Mouse (Mus musculus) heart, postnatal 0 days (tissue): Measurements from ENCODE around the gene Cttn. TPM values are rescaled to one million over a fixed set of nuclear protein-coding genes. Genes with fewer than 3 reads are reported as not detected.

Experiments
- ATAC-seq: fragments of 200-750 bp; cut with Nextera tagmentation; 2 replicates; pipeline ENCODE4 v1.8.0; 2017; ENCODE audit warnings: low read depth, moderate number of reproducible peaks, moderate library complexity; ENCODE audit not compliant: insufficient read depth
- DNase-seq: peaks from one replicate; pipeline ENCODE4 v3.0.0-alpha.2; 2016; ENCODE audit warnings: low spot score
- H3K27ac ChIP-seq: fragments of 300-500 bp; sonication (generic); 2 replicates; pipeline ENCODE4 v1.5.1; 2014; ENCODE audit warnings: low read depth, mild to moderate bottlenecking
- H3K27me3 ChIP-seq: fragments of 300-500 bp; sonication (generic); 2 replicates; pipeline ENCODE4 v1.6.1; 2014; ENCODE audit warnings: low read length, mixed read lengths; ENCODE audit not compliant: control insufficient read depth, insufficient read depth
- H3K36me3 ChIP-seq: fragments of 300-500 bp; sonication (generic); replicated peaks from 2 replicates; pipeline ENCODE4 v1.6.1; 2014; ENCODE audit warnings: low read length, mixed read lengths; ENCODE audit not compliant: control insufficient read depth, insufficient read depth
- H3K4me1 ChIP-seq: fragments of 300-500 bp; sonication (generic); 2 replicates; pipeline ENCODE4 v1.6.1; 2014; ENCODE audit warnings: antibody characterized with exemption; ENCODE audit not compliant: control insufficient read depth, insufficient read depth
- H3K4me2 ChIP-seq: fragments of 300-500 bp; sonication (generic); 2 replicates; pipeline ENCODE4 v1.6.1; 2014; ENCODE audit warnings: low read depth, mild to moderate bottlenecking, low read length, moderate library complexity
- H3K4me3 ChIP-seq: fragments of 300-500 bp; sonication (generic); 2 replicates; pipeline ENCODE4 v1.5.1; 2014; ENCODE audit warnings: low read depth, low read length
- H3K9ac ChIP-seq: fragments of 300-500 bp; sonication (generic); replicated peaks from 2 replicates; pipeline ENCODE4 v1.6.1; 2014; ENCODE audit warnings: low read depth, low read length, mixed read lengths
- H3K9me3 ChIP-seq: fragments of 300-500 bp; sonication (generic); replicated peaks from 2 replicates; pipeline ENCODE4 v1.6.1; 2016; ENCODE audit warnings: low read length; ENCODE audit not compliant: control insufficient read depth
- CTCF ChIP-seq: IDR thresholded peaks from 2 replicates; pipeline ENCODE4 v1.5.1; 2016; ENCODE audit warnings: antibody characterized with exemption, control low read depth, low read depth
- EP300 ChIP-seq: IDR thresholded peaks from 2 replicates; pipeline ENCODE4 v1.6.1; 2016; ENCODE audit warnings: antibody characterized with exemption, low read depth
- WGBS: fragments of 180-500 bp; shearing (Covaris S2); extraction: QIAGEN DNeasy Blood & Tissue Kit; methylation state at CpG from one replicate; pipeline ENCODE4 v1.1.7; 2014; 5-methylcytosine and 5-hydroxymethylcytosine counted together
- polyA plus RNA-seq: library from polyadenylated mRNA; unstranded; fragments of >200 nt; fragmentation: Nextera tagmentation; extraction: Ambion mirVana; gene quantifications from 2 replicates; pipeline ENCODE4 v1.2.1, GENCODE M21; 2015
- total RNA-seq: library from RNA; depleted of rRNA; stranded (reverse); fragments of >200 nt; gene quantifications from 2 replicates; pipeline ENCODE4 v1.2.3, GENCODE M21; 2014; ENCODE audit warnings: low replicate concordance; rRNA removed

Gene Cttn
- total and polyA plus RNA-seq, 2 experiments from 2014 or later: 69.0 to 87.3 TPM

DNA sequence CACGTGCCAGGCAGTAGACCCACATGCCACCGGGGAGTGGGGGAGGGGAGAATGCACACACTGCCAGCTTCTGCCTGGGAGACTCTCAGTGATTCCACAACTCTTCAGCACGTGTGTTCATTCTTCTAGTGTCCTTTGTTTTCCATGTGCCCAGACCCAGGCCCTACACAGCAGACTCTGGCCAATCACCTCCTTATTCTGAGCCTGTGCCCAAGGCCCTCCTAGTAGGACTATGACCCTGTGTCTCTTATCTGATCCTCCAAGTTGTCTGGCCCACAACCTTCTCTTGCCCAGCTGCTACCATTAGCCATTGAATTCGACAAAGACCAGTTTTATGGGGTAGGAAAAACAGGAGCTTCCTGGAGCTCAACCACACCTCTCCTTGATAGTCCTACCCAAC lies 68.3 kb downstream of the Cttn start:
- H3K36me3 ChIP-seq: no peaks in the 10 kb centered on the region
- H3K4me3 ChIP-seq: no peak overlapping the region
- H3K9me3 ChIP-seq: no peaks in the 10 kb centered on the region
- WGBS: 65% methylated on average over 4 of the region's 4 CpGs
- no peak overlapping the region for H3K27ac ChIP-seq
- H3K4me2 ChIP-seq: no peak overlapping the region
- no peak overlapping the region for H3K9ac ChIP-seq
- no peak for ATAC-seq
- H3K4me1 ChIP-seq: no peaks in the 10 kb centered on the region
- no peak for DNase-seq
- no peaks in the 10 kb centered on the region for H3K27me3 ChIP-seq
- TF ChIP-seq CTCF (no peak), EP300 (no peak)

DNA sequence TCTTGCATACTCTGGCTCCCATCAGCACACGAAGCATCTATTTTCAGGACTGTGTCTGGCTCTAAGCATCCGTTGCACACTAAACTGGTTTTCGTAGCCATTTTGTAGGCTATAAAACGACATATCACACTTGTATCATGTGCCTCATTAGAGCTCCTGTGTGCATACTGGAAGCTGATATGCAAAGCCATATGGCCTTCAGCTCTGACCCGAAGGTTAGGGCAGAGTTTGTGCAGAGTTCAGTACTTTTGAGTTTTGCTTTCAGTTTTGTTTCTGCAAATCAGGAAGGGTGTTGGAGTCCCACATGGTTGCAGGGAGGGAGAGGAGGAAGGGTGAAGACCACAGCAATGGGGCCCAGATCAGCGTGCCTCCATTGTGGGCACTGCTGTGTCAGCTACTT lies 79.1 kb downstream of the Cttn start:
- TF ChIP-seq CTCF (no peak), EP300 (no peak)
- WGBS: 77% methylated on average over 6 of the region's 6 CpGs
- H3K9ac ChIP-seq: no peak overlapping the region

DNA sequence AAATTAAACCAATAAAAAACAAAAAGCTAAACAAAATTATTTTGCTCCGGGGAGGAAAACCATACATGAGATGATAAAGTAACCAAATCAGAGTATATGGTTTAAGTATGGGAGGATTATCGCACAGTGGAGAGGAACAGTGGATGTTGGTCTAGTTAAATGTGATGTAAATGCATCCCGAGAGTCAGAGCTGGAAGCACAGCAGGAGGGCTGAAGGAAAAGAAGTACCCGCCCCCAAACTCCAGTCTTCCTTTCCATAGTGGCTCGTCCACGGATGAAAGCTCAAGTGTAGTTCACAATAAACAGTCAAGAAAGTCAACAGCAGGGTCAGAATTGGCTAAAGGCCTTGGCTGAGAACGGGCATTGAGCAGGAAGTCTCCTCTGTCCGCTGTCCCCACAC lies 80.1 kb downstream of the Cttn start:
- no peaks in the 10 kb centered on the region for H3K27me3 ChIP-seq
- no peak overlapping the region for H3K9ac ChIP-seq
- DNase-seq: no peak
- no peaks in the 10 kb centered on the region for H3K36me3 ChIP-seq
- H3K9me3 ChIP-seq: no peaks in the 10 kb centered on the region
- TF ChIP-seq EP300: no peak
- TF ChIP-seq CTCF: no peak
- H3K4me1 ChIP-seq: no peaks in the 10 kb centered on the region
- ATAC-seq: no peak
- 62% methylated on average over 8 of the region's 8 CpGs for WGBS
- H3K4me3 ChIP-seq: no peak overlapping the region
- H3K27ac ChIP-seq: no peak overlapping the region
- no peak overlapping the region for H3K4me2 ChIP-seq

More for the DNA sequence above, 79.1 kb downstream of the Cttn start:
- no peaks in the 10 kb centered on the region for H3K9me3 ChIP-seq
- no peaks in the 10 kb centered on the region for H3K36me3 ChIP-seq
- H3K4me1 ChIP-seq: no peaks in the 10 kb centered on the region
- H3K27ac ChIP-seq: no peak overlapping the region
- H3K4me3 ChIP-seq: no peak overlapping the region
- no peaks in the 10 kb centered on the region for H3K27me3 ChIP-seq
- no peak for ATAC-seq
- H3K4me2 ChIP-seq: no peak overlapping the region
- DNase-seq: no peak

- no peak overlapping the region for H3K27ac ChIP-seq
- no peaks in the 10 kb centered on the region for H3K4me1 ChIP-seq
- 79% methylated on average over 2 of the region's 2 CpGs for WGBS
- H3K4me2 ChIP-seq: no peak overlapping the region
- DNase-seq (no peak), ATAC-seq (no peak)
- TF ChIP-seq EP300: no peak
- no peak for TF ChIP-seq CTCF
- no peaks in the 10 kb centered on the region for H3K27me3 ChIP-seq
- H3K4me3 ChIP-seq: no peak overlapping the region
- H3K36me3 ChIP-seq: no peaks in the 10 kb centered on the region
- H3K9ac ChIP-seq: no peak overlapping the region
- no peaks in the 10 kb centered on the region for H3K9me3 ChIP-seq
Observed at GRCm38 (mm10) chr7:144389704-144390103, 81.1 kb downstream of the Cttn start.

DNA sequence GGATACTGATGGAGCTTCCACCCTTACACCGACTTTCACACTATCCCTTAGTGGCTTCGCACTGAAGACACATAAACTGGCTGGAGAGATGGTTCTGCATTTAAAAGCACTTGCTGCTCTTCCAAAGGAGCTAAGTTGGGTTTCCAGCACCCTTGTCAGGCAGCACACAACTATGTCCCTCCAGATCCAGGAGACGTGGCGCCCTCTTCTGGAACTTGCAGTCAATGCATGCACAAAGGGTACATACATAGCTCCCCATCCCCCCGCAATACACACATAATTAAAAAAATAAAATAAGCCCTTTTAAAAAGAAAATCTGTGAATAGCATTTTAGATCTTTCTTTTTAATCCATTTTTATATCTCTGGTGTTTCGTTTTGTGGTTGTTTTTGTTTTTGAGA lies 83.3 kb downstream of the Cttn start:
- Histone ChIP-seq H3K27ac (no peak overlapping the region), H3K4me1 (no peaks in the 10 kb centered on the region), H3K4me2 (no peak overlapping the region), H3K27me3 (no peaks in the 10 kb centered on the region), H3K4me3 (no peak overlapping the region), H3K9ac (no peak overlapping the region), H3K9me3 (no peaks in the 10 kb centered on the region), H3K36me3 (no peaks in the 10 kb centered on the region)
- TF ChIP-seq EP300 (no peak), CTCF (no peak)
- 85% methylated on average over 6 of the region's 6 CpGs for WGBS
- DNase-seq (no peak), ATAC-seq (no peak)

Other genes with a start within 250 kb of the Cttn start
- gene Ppfia1, start 82.7 kb upstream of the Cttn start, total RNA-seq: 33.5 and 43.5 TPM in 2 replicates
- gene Ppfia1, start 82.7 kb upstream of the Cttn start, polyA plus RNA-seq: 15.6 and 18.6 TPM in 2 replicates
- gene Fadd, start 111.5 kb upstream of the Cttn start, total RNA-seq: 5.2 and 7.4 TPM in 2 replicates
- 10.6 and 11.3 TPM in 2 replicates for gene Fadd, start 111.5 kb upstream of the Cttn start, polyA plus RNA-seq